Mouse (Mus musculus): ENCODE results near the gene Tent4a. TPM values are rescaled to one million over a fixed set of nuclear protein-coding genes. Genes with fewer than 3 reads are reported as not detected.

The Tent4a gene
- polyA plus RNA-seq, 1 experiment from 2014 or later = 4.9 TPM

DNA sequence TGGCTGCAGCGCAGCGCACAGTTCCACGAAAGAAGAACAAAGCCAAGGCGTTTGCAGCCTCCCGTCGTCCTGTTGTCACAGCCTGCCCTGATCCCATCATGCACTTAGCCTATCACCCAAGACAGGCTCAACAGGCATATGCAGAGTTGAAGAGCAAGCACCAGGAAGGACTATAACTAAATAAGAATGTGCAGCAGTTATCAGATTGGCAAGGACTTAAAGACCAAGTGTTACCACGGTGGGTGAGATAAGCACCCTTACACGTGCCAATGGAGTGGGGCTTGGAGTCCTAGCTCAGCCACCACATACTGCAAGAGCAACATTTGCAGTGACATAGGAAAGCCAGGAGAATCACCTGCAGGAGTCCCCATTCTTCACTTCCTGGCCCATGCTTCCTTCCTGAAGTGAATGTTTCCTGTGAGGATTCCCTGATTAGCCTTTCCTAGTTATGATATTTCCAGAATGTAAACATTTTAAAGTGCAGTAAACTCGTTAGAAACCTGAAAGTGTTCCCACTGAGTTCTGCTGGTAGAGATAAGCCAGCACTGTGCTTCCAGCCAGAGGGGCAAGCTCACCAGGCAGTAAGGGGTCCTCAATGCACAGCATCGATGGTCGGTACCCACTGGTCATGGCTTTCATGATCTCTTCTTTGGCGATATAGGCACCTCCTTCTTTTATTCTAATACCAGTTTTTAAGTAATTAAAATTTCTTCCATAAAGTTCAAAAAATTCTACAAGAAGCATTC, 27.9 kb downstream of the Tent4a start:
- DNase-seq (ENCODE audit: extremely low spot score, low spot score) = no peak
- Histone ChIP-seq H3K27me3 (ENCODE audit: poor library complexity, severe bottlenecking) (no peaks in the 10 kb centered on the region), H3K9me3 (no peaks in the 10 kb centered on the region), H3K4me1 (no peaks in the 10 kb centered on the region), H3K4me3 (no peak overlapping the region), H3K27ac (no peak overlapping the region), H3K36me3 (replicated peaks) (peaks cover 96% of the 10 kb centered on the region)
- 89% methylated on average over 12 of the region's 12 CpGs for WGBS

DNA sequence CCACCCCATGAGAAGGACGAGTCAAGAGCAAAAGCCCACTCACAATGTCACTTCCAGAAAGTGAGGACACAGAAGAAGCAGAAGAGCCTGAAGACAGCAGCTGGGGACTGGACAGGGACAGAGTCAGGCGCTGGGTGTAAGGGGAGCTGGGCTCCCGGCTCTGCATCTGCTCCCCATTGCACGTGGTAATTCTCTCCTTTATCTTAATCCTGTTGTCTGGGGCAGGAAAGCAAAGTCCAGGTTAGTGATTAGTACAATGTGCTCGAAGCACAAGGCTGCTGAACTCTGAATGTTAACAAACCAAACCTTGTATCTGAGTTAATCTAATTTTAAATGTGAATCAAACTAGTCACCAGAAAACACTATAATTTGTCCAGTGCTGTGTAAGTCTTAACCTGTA, 31.6 kb downstream of the Tent4a start:
- no peak for DNase-seq (ENCODE audit: extremely low spot score, low spot score)
- Histone ChIP-seq H3K9me3 (no peaks in the 10 kb centered on the region), H3K4me1 (no peaks in the 10 kb centered on the region), H3K36me3 (replicated peaks) (peaks cover 100% of the 10 kb centered on the region), H3K4me3 (no peak overlapping the region), H3K27me3 (ENCODE audit: poor library complexity, severe bottlenecking) (no peaks in the 10 kb centered on the region), H3K27ac (no peak overlapping the region)
- 85% methylated on average over 5 of the region's 5 CpGs for WGBS

DNA sequence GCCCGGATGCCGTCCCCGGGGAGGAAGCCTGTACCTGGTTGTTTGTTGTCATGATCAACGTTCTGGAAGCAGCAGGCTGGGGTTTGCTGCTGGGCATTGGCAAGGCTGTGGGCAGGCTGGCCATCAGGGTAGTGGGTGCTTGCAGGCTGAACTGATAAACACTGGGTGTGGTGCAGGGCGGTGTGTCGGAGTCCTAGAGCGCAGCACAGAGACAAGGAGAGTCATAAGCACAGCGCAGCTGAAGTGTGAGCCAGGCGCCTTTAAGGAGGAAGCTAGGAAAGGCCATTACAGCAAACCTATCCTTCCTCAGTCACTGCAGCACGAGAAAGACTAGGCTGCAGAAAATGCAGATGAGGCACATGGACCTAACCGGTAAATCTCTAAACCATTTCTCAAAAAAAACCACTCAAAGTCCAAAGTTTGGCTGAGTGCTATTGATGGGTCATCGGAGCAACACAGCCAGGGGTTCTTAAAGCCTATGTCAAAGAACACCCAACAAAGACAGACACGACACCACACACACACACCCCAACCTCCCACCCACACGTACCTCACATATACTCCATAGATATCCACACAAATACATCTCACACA, 32.2 kb downstream of the Tent4a start:
- DNase-seq (ENCODE audit: extremely low spot score, low spot score) = no peak
- peaks cover 100% of the 10 kb centered on the region for H3K36me3 ChIP-seq (replicated peaks)
- WGBS = 94% methylated on average over 14 of the region's 14 CpGs
- no peak overlapping the region for H3K4me3 ChIP-seq
- no peaks in the 10 kb centered on the region for H3K27me3 ChIP-seq (ENCODE audit: poor library complexity, severe bottlenecking)
- no peaks in the 10 kb centered on the region for H3K9me3 ChIP-seq
- H3K27ac ChIP-seq = no peak overlapping the region
- H3K4me1 ChIP-seq = no peaks in the 10 kb centered on the region

DNA sequence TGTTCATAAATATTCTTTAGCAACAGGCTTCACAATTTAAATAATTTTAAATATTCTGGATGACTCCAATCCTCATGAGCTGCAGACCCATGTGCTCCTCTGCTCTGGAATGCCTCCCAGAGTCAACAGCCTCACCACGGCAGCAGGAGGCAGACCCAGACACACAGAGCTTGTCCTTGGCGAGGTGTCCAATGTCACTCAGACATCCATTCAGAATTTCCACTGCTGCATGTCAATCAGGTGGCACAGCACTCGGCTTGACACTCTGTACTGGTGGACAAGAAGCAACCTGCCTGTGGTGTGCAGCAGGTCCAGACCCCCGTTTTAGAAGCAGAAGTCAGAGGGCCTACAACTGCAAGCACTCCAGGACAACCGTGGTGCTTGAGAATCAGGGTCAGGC, 36.1 kb downstream of the Tent4a start:
- Histone ChIP-seq H3K9me3 (no peaks in the 10 kb centered on the region), H3K27me3 (ENCODE audit: poor library complexity, severe bottlenecking) (no peaks in the 10 kb centered on the region), H3K4me3 (no peak overlapping the region), H3K4me1 (no peaks in the 10 kb centered on the region), H3K27ac (no peak overlapping the region), H3K36me3 (replicated peaks) (peaks cover 76% of the 10 kb centered on the region)
- no peak for DNase-seq (ENCODE audit: extremely low spot score, low spot score)
- WGBS = 86% methylated on average over 5 of the region's 5 CpGs

DNA sequence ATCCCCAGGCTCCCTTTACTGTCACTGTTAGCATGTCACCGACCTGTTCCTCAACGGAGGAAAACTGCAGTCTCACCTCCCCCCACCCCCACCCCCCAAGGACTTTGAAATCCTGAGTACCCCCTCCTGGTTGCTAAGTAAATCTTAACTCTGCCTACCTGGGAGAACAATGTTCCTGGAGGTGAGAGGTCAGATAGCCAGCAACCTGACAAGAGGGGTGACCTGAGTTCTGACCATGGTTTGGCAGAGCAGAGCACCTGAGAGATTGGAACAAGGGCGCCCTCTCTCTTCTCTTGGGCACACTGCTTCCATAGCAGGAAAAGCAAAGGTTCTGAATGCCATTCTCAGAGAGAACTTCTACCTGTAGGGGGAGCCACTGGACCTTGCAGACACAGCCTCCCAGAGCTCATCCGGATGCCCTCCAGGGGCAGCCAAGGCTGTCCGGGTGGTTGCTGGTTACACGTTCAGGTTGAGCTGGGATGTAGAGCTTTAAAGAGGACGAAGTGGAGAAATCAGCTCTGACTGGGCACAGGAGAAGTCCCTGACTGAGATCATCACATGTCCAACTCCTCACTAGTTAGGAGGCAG, 41.4 kb downstream of the Tent4a start:
- H3K4me1 ChIP-seq = peaks cover 11% of the 10 kb centered on the region
- H3K27me3 ChIP-seq (ENCODE audit: poor library complexity, severe bottlenecking) = peaks cover 22% of the 10 kb centered on the region
- peaks cover 23% of the 10 kb centered on the region for H3K36me3 ChIP-seq (replicated peaks)
- no peak overlapping the region for H3K4me3 ChIP-seq
- 30% methylated on average over 7 of the region's 7 CpGs for WGBS
- no peak overlapping the region for H3K27ac ChIP-seq
- no peaks in the 10 kb centered on the region for H3K9me3 ChIP-seq
- no peak for DNase-seq (ENCODE audit: extremely low spot score, low spot score)

DNA sequence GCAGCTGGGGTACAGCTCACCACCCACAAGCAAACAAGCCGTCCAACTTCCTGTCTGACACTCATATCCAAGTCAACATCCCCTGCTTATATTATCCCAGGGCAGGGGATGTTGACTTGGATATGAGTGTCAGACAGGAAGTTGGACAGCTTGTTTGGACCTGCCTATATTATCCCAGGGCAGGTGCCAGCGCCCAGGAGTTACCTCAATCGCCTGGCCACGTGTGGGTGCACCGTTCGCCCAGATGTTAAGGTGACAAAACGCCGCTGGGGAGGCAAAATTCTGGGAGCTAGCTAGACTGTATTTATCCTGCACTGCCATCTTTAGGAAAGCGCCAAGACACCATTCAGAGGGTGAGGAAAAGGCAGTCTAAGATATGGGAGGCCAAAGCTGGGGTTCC, 44.6 kb downstream of the Tent4a start:
- no peaks in the 10 kb centered on the region; the same call in 1 of the 2 replicates for H3K36me3 ChIP-seq (replicated peaks)
- no peak overlapping the region for H3K27ac ChIP-seq
- peaks cover 21% of the 10 kb centered on the region for H3K4me1 ChIP-seq
- WGBS = 89% methylated on average over 9 of the region's 9 CpGs
- H3K27me3 ChIP-seq (ENCODE audit: poor library complexity, severe bottlenecking) = peaks cover 52% of the 10 kb centered on the region
- no peak for DNase-seq (ENCODE audit: extremely low spot score, low spot score)
- H3K4me3 ChIP-seq = no peak overlapping the region
- H3K9me3 ChIP-seq = no peaks in the 10 kb centered on the region

DNA sequence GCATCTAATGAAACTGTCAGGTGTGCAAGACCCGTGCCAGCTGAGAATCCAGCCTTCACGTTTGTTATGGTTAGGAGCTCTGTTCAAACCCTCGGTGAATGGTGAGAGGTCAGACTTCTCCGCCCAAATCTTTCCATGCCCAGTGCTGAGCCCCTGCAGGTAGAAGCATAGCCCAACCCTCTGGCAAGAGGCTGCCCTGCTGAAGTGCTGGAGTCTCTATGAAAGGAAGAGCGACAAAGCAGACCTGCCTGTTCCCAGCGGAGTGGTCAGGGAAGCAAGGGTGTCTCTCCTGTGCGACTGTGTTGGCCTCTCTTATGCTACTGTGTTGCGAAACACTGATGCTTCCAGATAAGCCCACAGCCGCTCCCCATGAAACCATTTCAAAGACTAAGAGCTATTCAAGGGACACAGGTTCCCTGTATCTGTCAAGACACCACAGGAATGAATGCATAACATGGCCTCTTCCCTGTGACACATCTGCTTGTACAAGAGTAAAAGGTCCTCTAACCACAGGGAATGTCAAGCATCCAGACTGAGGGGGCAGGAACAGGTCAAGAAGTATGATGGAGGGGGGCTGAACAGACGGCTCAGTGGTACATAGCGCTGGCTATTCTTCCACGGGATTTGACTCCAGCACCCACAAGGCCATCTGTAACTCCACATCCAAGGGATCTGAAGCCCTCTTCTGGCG, 45.7 kb downstream of the Tent4a start:
- Histone ChIP-seq H3K27me3 (ENCODE audit: poor library complexity, severe bottlenecking) (peaks cover 62% of the 10 kb centered on the region), H3K4me1 (peaks cover 21% of the 10 kb centered on the region), H3K4me3 (no peak overlapping the region), H3K9me3 (no peaks in the 10 kb centered on the region), H3K27ac (no peak overlapping the region), H3K36me3 (replicated peaks) (no peaks in the 10 kb centered on the region)
- DNase-seq (ENCODE audit: extremely low spot score, low spot score) = no peak
- 43% methylated on average over 13 of the region's 13 CpGs for WGBS

DNA sequence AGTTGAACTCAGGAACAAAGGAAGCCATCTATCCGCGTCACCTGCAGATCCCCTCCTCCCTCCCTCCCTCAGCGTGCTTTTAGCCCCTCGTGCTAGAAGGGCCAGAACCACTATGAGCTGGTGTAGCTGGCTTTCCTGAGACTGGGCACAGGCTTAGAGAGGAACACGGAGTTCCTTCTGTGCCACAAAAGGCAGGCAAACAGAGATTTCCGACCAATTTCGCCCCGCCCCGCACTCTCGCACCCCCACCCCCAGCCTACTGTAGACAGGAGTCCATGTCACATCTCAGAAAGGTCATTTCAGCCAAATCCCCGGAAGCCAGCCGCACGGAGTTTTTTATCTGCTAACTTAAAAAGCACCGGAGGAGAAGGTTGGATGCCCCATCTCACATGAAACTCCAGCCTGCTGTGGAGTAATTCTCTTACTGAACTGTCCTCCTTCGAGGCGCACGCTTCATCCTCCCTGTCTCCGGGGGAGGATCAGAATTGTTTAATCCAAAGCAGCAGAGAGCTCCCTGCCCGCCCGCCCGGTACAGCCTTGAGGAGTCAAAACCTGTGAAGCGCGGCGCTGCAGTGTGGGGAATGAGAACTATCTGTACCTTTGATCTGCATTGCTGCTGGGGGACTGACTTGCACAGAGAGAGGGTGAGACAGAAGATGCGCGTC, 46.7 kb downstream of the Tent4a start:
- no peak overlapping the region for H3K27ac ChIP-seq
- DNase-seq (ENCODE audit: extremely low spot score, low spot score) = no peak
- H3K4me1 ChIP-seq = peaks cover 23% of the 10 kb centered on the region
- H3K36me3 ChIP-seq (replicated peaks) = no peaks in the 10 kb centered on the region
- peak overlapping the region; percentile 45 for H3K4me3 ChIP-seq
- H3K9me3 ChIP-seq = no peaks in the 10 kb centered on the region
- peaks cover 71% of the 10 kb centered on the region for H3K27me3 ChIP-seq (ENCODE audit: poor library complexity, severe bottlenecking)
- 3% methylated on average over 26 of the region's 26 CpGs for WGBS

DNA sequence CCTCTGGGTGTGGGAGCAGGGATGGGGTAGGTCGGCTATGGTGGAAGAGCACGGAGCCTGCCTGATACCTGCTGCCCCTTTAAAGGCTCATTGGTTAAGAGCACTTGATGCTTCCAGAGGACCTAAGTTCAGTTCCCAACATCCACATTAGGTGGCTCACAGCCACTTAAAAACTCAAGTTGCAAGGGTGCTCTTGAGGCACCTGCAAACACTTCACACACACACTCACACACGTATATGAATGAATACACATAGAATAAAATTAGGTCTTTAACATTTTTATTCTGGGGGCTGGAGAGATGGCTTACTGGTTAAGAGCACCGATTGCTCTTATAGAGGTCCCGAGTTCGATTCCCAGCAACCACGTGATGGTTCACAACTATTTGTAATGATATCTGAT, 47.3 kb downstream of the Tent4a start:
- 84% methylated on average over 7 of the region's 7 CpGs for WGBS
- Histone ChIP-seq H3K9me3 (no peaks in the 10 kb centered on the region), H3K36me3 (replicated peaks) (no peaks in the 10 kb centered on the region), H3K27ac (no peak overlapping the region), H3K4me1 (peaks cover 28% of the 10 kb centered on the region), H3K27me3 (ENCODE audit: poor library complexity, severe bottlenecking) (peaks cover 78% of the 10 kb centered on the region), H3K4me3 (no peak overlapping the region; the same call in 1 of the 2 replicates)
- DNase-seq (ENCODE audit: extremely low spot score, low spot score) = no peak

DNA sequence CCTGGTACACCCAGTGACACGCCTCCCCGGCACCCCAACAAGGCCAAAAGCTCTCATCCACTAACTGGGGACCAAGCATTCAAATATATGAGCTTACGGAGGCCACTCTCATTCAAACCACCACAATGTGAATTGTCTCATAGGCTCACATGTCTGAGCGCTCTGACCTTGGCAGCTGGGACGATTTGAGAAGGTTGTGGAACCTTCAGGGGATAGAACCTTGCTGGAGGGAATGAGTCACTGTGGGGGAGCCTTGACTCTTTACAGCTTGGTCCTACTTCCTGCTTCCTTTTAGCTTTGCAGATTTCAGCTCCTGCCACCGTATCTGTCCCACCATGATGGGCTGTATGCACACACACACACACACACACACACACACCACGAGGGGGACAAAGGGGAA, 48.6 kb downstream of the Tent4a start:
- H3K36me3 ChIP-seq (replicated peaks) = no peaks in the 10 kb centered on the region
- H3K9me3 ChIP-seq = no peaks in the 10 kb centered on the region
- no peak for DNase-seq (ENCODE audit: extremely low spot score, low spot score)
- H3K4me1 ChIP-seq = peaks cover 41% of the 10 kb centered on the region
- 71% methylated on average over 7 of the region's 7 CpGs for WGBS
- H3K4me3 ChIP-seq = no peak overlapping the region
- H3K27ac ChIP-seq = no peak overlapping the region
- H3K27me3 ChIP-seq (ENCODE audit: poor library complexity, severe bottlenecking) = peaks cover 90% of the 10 kb centered on the region

DNA sequence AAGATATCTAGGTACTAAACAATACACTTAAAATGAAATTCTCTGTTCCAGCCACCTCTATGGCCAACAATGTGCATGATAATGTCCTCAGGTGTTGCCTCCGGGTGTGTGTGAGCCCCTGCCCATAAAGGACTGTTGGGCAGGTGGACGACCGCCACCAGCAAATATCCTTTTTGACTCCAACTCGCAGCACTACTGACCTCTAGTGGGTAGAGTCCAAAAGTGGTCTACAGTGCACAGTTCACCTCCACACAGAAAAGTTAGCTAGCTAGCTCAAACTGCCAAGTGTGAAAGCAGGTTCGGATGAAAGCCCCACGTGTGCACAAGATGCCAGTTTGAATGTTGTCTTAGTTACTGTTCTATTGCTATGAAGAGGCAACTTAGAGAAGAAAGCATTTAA, 49.1 kb downstream of the Tent4a start:
- peaks cover 95% of the 10 kb centered on the region for H3K27me3 ChIP-seq (ENCODE audit: poor library complexity, severe bottlenecking)
- H3K36me3 ChIP-seq (replicated peaks) = no peaks in the 10 kb centered on the region
- 18% methylated on average over 6 of the region's 6 CpGs for WGBS
- no peaks in the 10 kb centered on the region for H3K9me3 ChIP-seq
- no peak for DNase-seq (ENCODE audit: extremely low spot score, low spot score)
- no peak overlapping the region for H3K27ac ChIP-seq
- H3K4me3 ChIP-seq = no peak overlapping the region
- peaks cover 43% of the 10 kb centered on the region for H3K4me1 ChIP-seq

DNA sequence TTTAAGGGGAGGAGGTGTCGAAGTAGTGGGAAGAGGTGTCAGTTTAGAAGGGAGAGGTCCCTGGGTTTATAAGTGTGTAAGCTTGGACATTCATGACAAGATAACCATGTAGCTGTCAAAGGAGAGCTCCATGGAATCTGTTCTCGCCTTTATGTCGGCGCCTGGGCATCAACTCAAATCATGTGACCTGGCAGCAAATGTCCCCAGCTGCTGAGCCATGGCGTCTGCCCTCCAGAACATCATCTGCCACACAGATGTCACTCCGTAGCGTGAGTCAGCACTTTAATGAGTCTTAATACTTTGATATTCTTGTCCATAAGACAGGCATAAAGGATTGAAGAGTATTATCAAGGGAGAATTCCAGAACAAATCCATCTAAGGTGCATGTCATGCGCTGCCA, 51.7 kb downstream of the Tent4a start:
- peaks cover 80% of the 10 kb centered on the region for H3K27me3 ChIP-seq (ENCODE audit: poor library complexity, severe bottlenecking)
- WGBS = 57% methylated on average over 8 of the region's 8 CpGs

More for the DNA sequence above, 51.7 kb downstream of the Tent4a start:
- H3K4me1 ChIP-seq = peaks cover 30% of the 10 kb centered on the region
- no peaks in the 10 kb centered on the region for H3K36me3 ChIP-seq (replicated peaks)
- DNase-seq (ENCODE audit: extremely low spot score, low spot score) = no peak
- no peak overlapping the region for H3K4me3 ChIP-seq
- H3K9me3 ChIP-seq = no peaks in the 10 kb centered on the region
- H3K27ac ChIP-seq = no peak overlapping the region
